Mouse (Mus musculus) heart, postnatal 0 days (tissue): Measurements from ENCODE around the gene Nfix. TPM values are rescaled to one million over a fixed set of nuclear protein-coding genes. Genes with fewer than 3 reads are reported as not detected.

ENCODE experiments used
- ATAC-seq: fragments of 200-750 bp; cut with Nextera tagmentation; 2 replicates; pipeline ENCODE4 v1.8.0; 2017; ENCODE audit warnings: low read depth, moderate number of reproducible peaks, moderate library complexity; ENCODE audit not compliant: insufficient read depth
- DNase-seq: peaks from one replicate; pipeline ENCODE4 v3.0.0-alpha.2; 2016; ENCODE audit warnings: low spot score
- H3K27ac ChIP-seq: fragments of 300-500 bp; sonication (generic); 2 replicates; pipeline ENCODE4 v1.5.1; 2014; ENCODE audit warnings: low read depth, mild to moderate bottlenecking
- H3K27me3 ChIP-seq: fragments of 300-500 bp; sonication (generic); 2 replicates; pipeline ENCODE4 v1.6.1; 2014; ENCODE audit warnings: low read length, mixed read lengths; ENCODE audit not compliant: control insufficient read depth, insufficient read depth
- H3K36me3 ChIP-seq: fragments of 300-500 bp; sonication (generic); replicated peaks from 2 replicates; pipeline ENCODE4 v1.6.1; 2014; ENCODE audit warnings: low read length, mixed read lengths; ENCODE audit not compliant: control insufficient read depth, insufficient read depth
- H3K4me1 ChIP-seq: fragments of 300-500 bp; sonication (generic); 2 replicates; pipeline ENCODE4 v1.6.1; 2014; ENCODE audit warnings: antibody characterized with exemption; ENCODE audit not compliant: control insufficient read depth, insufficient read depth
- H3K4me2 ChIP-seq: fragments of 300-500 bp; sonication (generic); 2 replicates; pipeline ENCODE4 v1.6.1; 2014; ENCODE audit warnings: low read depth, mild to moderate bottlenecking, low read length, moderate library complexity
- H3K4me3 ChIP-seq: fragments of 300-500 bp; sonication (generic); 2 replicates; pipeline ENCODE4 v1.5.1; 2014; ENCODE audit warnings: low read depth, low read length
- H3K9ac ChIP-seq: fragments of 300-500 bp; sonication (generic); replicated peaks from 2 replicates; pipeline ENCODE4 v1.6.1; 2014; ENCODE audit warnings: low read depth, low read length, mixed read lengths
- H3K9me3 ChIP-seq: fragments of 300-500 bp; sonication (generic); replicated peaks from 2 replicates; pipeline ENCODE4 v1.6.1; 2016; ENCODE audit warnings: low read length; ENCODE audit not compliant: control insufficient read depth
- CTCF ChIP-seq: IDR thresholded peaks from 2 replicates; pipeline ENCODE4 v1.5.1; 2016; ENCODE audit warnings: antibody characterized with exemption, control low read depth, low read depth
- EP300 ChIP-seq: IDR thresholded peaks from 2 replicates; pipeline ENCODE4 v1.6.1; 2016; ENCODE audit warnings: antibody characterized with exemption, low read depth
- WGBS: fragments of 180-500 bp; shearing (Covaris S2); extraction: QIAGEN DNeasy Blood & Tissue Kit; methylation state at CpG from one replicate; pipeline ENCODE4 v1.1.7; 2014; 5-methylcytosine and 5-hydroxymethylcytosine counted together
- polyA plus RNA-seq: library from polyadenylated mRNA; unstranded; fragments of >200 nt; fragmentation: Nextera tagmentation; extraction: Ambion mirVana; gene quantifications from 2 replicates; pipeline ENCODE4 v1.2.1, GENCODE M21; 2015
- total RNA-seq: library from RNA; depleted of rRNA; stranded (reverse); fragments of >200 nt; gene quantifications from 2 replicates; pipeline ENCODE4 v1.2.3, GENCODE M21; 2014; ENCODE audit warnings: low replicate concordance

Nfix gene
- total and polyA plus RNA-seq, 2 experiments from 2014 or later = 18.2 to 41.9 TPM

DNA sequence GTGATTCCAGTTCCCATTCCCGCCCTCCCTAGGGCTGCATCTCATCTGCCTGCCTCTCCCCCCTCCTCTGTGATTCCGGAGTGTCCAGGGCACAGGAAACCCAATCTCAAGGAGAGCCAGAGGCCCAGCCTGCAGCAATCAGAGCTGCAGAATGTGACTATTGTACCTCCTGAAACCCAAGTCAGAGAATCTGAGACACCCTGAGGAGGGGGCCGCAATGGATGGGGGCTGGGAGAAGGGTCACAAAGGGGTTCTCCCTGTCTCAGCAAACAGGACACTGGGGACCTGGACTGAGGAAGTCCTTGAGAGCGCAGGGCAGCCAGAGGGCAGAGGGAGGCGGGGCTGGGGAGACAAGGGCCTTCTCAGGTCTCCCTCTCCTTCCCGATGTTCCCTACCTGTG lies 67.1 kb downstream of the Nfix start:
- no peak overlapping the region for H3K27ac ChIP-seq
- no peak overlapping the region for H3K9ac ChIP-seq
- no peak for TF ChIP-seq EP300
- no peak for TF ChIP-seq CTCF
- H3K36me3 ChIP-seq = no peaks in the 10 kb centered on the region
- DNase-seq (no peak), ATAC-seq (no peak)
- H3K4me1 ChIP-seq = peaks cover 66% of the 10 kb centered on the region
- no peaks in the 10 kb centered on the region for H3K9me3 ChIP-seq
- 38% methylated on average over 6 of the region's 6 CpGs for WGBS
- H3K27me3 ChIP-seq = no peaks in the 10 kb centered on the region
- no peak overlapping the region for H3K4me2 ChIP-seq
- H3K4me3 ChIP-seq = no peak overlapping the region

DNA sequence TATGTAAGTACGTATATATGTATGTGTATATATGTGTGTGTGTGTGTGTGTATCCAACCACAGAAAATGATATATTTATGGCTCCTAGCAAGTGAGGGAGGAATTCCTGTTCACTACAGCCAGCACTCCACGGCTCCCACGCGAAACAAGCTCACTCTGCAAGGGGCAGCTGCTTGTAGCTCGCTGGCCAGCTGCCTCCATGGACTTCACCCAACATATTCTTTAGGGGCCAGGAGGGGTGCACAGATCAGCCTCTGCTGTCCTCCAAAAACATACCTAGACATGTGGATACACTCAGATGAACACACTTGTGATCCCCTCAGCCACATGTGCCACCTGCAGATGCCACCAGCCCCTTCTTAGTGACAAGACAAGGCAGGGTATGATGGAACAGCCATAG lies 67.6 kb downstream of the Nfix start:
- Histone ChIP-seq H3K9me3 (no peaks in the 10 kb centered on the region), H3K4me1 (peaks cover 62% of the 10 kb centered on the region), H3K36me3 (0 out of 2 replicates have a peak, but pooled peaks cover 3% of the 10 kb centered on the region), H3K4me3 (no peak overlapping the region), H3K9ac (no peak overlapping the region), H3K4me2 (no peak overlapping the region), H3K27ac (no peak overlapping the region), H3K27me3 (no peaks in the 10 kb centered on the region)
- TF ChIP-seq EP300 (no peak), CTCF (no peak)
- DNase-seq = no peak
- WGBS = 35% methylated on average over 5 of the region's 5 CpGs
- no peak for ATAC-seq

DNA sequence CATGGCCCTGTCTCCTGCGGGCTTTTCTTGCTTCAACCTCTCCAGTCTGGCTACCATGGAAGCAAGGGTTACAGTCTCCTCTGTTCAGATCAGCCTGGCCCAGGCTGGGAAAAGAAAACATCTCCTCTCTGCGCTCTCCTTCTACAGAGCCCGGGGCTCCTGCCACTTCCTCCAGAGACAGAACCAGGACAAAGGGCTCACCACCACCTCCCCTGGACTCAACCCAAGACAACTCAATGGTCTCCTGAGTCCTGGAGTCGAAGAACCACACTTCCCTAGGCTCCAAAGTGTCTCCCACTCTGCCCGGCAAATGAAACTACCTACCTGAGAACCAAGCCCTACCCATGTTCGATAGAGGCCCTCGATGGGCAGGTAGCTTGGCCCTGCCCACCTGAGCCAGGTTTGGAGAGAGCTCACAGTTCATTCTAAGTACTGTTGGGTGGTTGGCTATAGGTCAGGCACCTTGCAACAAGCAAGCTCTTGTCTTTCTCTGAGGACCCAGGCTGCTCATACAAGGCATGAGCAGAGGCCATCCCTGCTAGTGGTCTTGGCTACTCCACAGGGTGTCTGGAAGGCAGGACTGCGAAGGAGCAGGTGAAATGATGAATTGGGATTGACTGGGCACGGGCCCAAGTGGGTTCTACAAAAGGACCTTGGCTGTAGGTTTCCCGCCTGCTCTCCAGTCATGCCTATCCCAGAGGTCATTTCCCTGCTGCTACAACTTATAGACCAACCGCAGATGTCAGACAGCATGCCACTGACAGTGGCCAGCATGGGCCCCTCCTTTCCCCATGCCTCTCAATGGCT lies 68.6 kb downstream of the Nfix start:
- Histone ChIP-seq H3K27ac (peak overlapping the region; percentile 70), H3K9ac (no peak overlapping the region), H3K9me3 (no peaks in the 10 kb centered on the region), H3K36me3 (peaks cover 11% of the 10 kb centered on the region), H3K4me2 (0 out of 2 replicates have a peak overlapping the region, but pooled peaks have one; percentile 8), H3K27me3 (no peaks in the 10 kb centered on the region), H3K4me3 (no peak overlapping the region), H3K4me1 (peaks cover 58% of the 10 kb centered on the region)
- ATAC-seq (no peak), DNase-seq (no peak)
- TF ChIP-seq EP300 = no peak
- TF ChIP-seq CTCF = no peak
- WGBS = 52% methylated on average over 11 of the region's 11 CpGs

DNA sequence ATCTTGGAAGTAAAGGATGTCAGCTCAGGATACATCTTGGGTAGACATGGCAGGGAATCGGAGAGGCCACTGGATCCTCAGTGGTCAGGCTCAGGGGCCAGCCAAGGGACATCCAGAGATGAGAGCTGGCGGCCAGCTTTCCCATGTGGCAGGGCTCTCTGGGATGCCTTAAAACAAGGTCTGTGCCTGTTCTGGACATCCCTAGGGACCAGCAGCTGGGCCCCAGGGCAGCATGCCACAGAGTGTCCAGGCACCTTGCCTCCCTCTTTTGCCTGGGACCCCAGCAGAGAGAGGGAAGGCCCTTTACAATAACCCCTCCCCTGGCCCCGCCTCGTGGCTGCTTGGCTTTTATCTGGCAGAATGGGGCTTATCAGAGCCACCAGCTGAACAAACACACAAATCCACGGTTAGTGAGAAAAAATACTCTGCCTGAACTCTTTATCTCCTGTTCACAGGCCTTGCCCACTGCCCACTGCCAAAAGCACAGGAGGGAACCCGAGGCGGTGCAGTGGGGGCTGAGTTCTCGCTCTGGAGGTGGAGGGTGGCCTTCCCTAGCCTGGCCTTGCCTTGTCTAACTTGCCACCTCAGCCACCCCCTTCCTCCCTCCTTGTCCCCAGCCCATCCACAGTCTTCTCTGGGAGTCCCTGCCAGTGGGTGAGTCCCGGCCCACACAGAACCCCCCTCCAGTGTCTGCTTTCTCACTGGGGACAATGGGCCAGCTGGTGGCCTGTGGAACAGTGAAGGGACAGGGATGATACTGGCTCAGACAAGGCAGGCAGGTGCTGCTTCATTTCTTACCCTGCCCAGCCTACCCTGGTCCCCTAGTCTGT lies 69.4 kb downstream of the Nfix start:
- WGBS = 36% methylated on average over 9 of the region's 9 CpGs
- Histone ChIP-seq H3K36me3 (peaks cover 12% of the 10 kb centered on the region), H3K4me3 (no peak overlapping the region), H3K27ac (peak overlapping the region; percentile 78), H3K9ac (no peak overlapping the region), H3K4me1 (peaks cover 57% of the 10 kb centered on the region), H3K9me3 (no peaks in the 10 kb centered on the region), H3K27me3 (no peaks in the 10 kb centered on the region), H3K4me2 (0 out of 2 replicates have a peak overlapping the region, but pooled peaks have one; percentile 8)
- peak; percentile 69 for DNase-seq
- ATAC-seq = peak; percentile 29
- TF ChIP-seq CTCF = no peak
- 0 out of 2 replicates have a peak, but pooled peaks have one; percentile 63 for TF ChIP-seq EP300

DNA sequence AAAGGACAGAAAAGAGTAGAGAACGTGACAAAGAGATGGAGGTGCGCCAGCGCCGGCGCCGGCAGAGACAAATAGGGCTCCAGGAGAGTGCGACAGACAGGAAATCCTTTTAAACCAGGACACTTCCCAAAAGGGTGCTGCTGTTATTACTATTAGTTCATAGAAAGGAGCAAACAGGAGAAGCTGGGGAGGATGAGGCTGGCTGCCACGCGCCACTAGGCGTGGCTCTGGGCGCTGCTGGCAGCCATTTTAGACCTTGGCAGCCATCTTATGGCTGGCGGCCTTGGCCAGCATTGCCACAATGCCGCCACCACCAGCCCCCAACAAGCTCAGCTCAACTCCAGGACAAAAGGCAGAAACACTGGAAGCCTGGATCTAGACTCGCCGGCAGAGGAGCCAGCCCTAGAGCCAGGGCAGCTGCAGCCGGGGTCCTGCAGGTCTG lies 70.2 kb downstream of the Nfix start:
- H3K4me1 ChIP-seq = peaks cover 58% of the 10 kb centered on the region
- peak overlapping the region; percentile 78 for H3K27ac ChIP-seq
- TF ChIP-seq EP300 (no peak; the same call in 1 of the 2 replicates), CTCF (no peak)
- no peak overlapping the region for H3K9ac ChIP-seq
- H3K9me3 ChIP-seq = no peaks in the 10 kb centered on the region
- no peak overlapping the region for H3K4me2 ChIP-seq
- DNase-seq (peak; percentile 53), ATAC-seq (peak; percentile 10; the same call in 1 of the 2 replicates)
- WGBS = 69% methylated on average over 16 of the region's 16 CpGs
- peaks cover 12% of the 10 kb centered on the region for H3K36me3 ChIP-seq
- no peaks in the 10 kb centered on the region for H3K27me3 ChIP-seq
- no peak overlapping the region for H3K4me3 ChIP-seq
